Mouse (Mus musculus): ENCODE data around the gene Defa26. TPM values are rescaled to one million over a fixed set of nuclear protein-coding genes. Genes with fewer than 3 reads are reported as not detected.
"Not testable (repeated sequence)": the region's sequence is repeated elsewhere in the genome, so short reads cannot be mapped to it uniquely, and the experiment has no call there.

The Defa26 gene
- not detected for total RNA-seq (2018; cell fraction: chromatin; rRNA removed)
- total RNA-seq (2018; cell fraction: cytosol; rRNA removed), result not detected
- not detected for total RNA-seq (2018; cell fraction: nucleus; rRNA removed)
- not detected in 3 replicates for polyA plus RNA-seq (2018)

DNA sequence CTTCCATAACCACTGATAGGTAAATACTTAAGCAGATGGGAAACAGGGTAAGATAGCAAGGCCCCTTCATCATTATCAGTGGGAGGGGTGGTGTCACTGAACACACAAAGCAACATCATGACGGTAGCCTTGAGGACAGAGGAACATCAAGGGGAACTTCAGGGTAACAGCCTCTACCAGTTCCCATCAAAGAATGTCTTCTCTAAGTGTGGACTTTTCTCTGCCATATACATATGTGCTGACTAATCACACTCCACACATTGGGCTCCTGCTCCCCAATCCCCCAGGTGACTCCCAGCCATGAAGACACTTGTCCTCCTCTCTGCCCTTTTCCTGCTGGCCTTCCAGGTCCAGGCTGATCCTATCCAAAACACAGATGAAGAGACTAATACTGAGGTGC is at the start of gene Defa26:
Defa26 (plus strand) TSS at position 301 of the 400 bp plus-strand sequence.
- H3K27ac ChIP-seq; H3K36me3 ChIP-seq (ENCODE audit: inconsistent target); H3K79me2 ChIP-seq (ENCODE audit: inconsistent target); H3K4me3 ChIP-seq (ENCODE audit: inconsistent target): not testable (repeated sequence)
- WGBS (ENCODE audit: missing documents), result no CpG with 5 or more reads among the region's 1 CpGs

- H3K79me2 ChIP-seq (ENCODE audit: inconsistent target); H3K36me3 ChIP-seq (ENCODE audit: inconsistent target); H3K4me3 ChIP-seq (ENCODE audit: inconsistent target); H3K27ac ChIP-seq: not testable (repeated sequence)
- no CpG with 5 or more reads among the region's 1 CpGs for WGBS (ENCODE audit: missing documents)
Observed at GRCm38 (mm10) chr8:21582706-21583105, 35.3 kb upstream of the Defa26 start, which contains the start of gene Defa28. Gene Defa28 (plus strand): TSS chr8:21583006.

- not testable (repeated sequence) for H3K36me3 ChIP-seq (ENCODE audit: inconsistent target); H3K27ac ChIP-seq; H3K4me3 ChIP-seq (ENCODE audit: inconsistent target); H3K79me2 ChIP-seq (ENCODE audit: inconsistent target)
- no CpG with 5 or more reads among the region's 1 CpGs for WGBS (ENCODE audit: missing documents)
Observed at GRCm38 (mm10) chr8:21594408-21594807, 23.6 kb upstream of the Defa26 start, which contains the start of gene Gm7861. Gene Gm7861 (minus strand): TSS chr8:21594508.

DNA sequence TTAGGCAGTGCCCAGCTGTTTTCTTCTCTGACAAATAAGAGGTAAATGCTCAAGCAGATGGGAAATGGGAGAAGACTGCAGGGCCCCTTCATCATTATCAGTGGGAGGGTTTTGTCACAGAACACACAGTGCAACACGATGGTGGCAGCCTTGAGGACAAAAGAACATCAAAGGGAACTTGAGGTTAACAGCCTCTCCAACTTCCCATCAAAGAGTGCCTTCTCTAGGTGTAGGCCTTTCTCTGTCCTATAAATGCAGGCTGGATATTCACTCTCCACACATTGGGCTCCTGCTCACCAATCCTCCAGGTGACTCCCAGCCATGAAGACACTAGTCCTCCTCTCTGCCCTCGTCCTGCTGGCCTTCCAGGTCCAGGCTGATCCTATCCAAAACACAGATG is 37.5 kb downstream of the Defa26 start, which contains the start of gene Defa17:
Defa17 (plus strand) TSS at position 301 of the 400 bp plus-strand sequence.
- not testable (repeated sequence) for H3K4me3 ChIP-seq (ENCODE audit: inconsistent target); H3K36me3 ChIP-seq (ENCODE audit: inconsistent target); H3K27ac ChIP-seq; H3K79me2 ChIP-seq (ENCODE audit: inconsistent target)
- WGBS (ENCODE audit: missing documents), result no CpG with 5 or more reads among the region's 2 CpGs

DNA sequence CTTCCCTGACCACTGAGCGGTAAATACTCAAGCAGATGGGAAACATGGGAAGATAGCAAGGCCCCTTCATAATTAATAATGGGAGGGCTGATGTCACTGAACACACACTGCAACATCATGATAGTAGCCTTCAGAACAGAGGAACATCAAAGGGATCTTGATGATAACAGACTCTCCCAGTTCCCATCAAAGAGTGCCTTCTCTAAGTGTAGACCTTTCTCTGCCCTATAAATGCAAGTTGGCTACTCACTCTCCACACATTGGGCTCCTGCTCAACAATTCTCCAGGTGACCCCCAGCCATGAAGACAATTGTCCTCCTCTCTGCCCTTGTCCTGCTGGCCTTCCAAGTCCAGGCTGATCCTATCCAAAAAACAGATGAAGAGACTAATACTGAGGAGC is 47.5 kb downstream of the Defa26 start, which contains the start of gene Defa34:
Defa34 (plus strand) TSS at position 301 of the 400 bp plus-strand sequence.
- not testable (repeated sequence) for H3K79me2 ChIP-seq (ENCODE audit: inconsistent target); H3K4me3 ChIP-seq (ENCODE audit: inconsistent target); H3K27ac ChIP-seq; H3K36me3 ChIP-seq (ENCODE audit: inconsistent target)
- WGBS (ENCODE audit: missing documents), result no CpG with 5 or more reads among the region's 1 CpGs

Other genes starting within 250 kb of the Defa26 start
- not detected in 3 replicates for gene Defa2, start 239.7 kb upstream of the Defa26 start, polyA plus RNA-seq (2018)
- gene Defa33, start 226.4 kb upstream of the Defa26 start, polyA plus RNA-seq (2018), result not detected in 3 replicates
- gene Defa36, start 190.8 kb upstream of the Defa26 start, polyA plus RNA-seq (2018), result not detected in 3 replicates
- not detected in 3 replicates for gene Gm7849, start 161.6 kb upstream of the Defa26 start, polyA plus RNA-seq (2018)
- not detected in 3 replicates for gene Defa20, start 108.9 kb upstream of the Defa26 start, polyA plus RNA-seq (2018)
- gene Defa32, start 89.2 kb upstream of the Defa26 start, polyA plus RNA-seq (2018), result not detected in 3 replicates
- gene Defa37, start 52.8 kb upstream of the Defa26 start, polyA plus RNA-seq (2018), result not detected in 3 replicates
- not detected in 3 replicates for gene Defa28, start 35.2 kb upstream of the Defa26 start, polyA plus RNA-seq (2018)
- gene Gm7861, start 23.7 kb upstream of the Defa26 start, polyA plus RNA-seq (2018), result not detected in 3 replicates
- not detected in 3 replicates for gene Defa17, start 37.6 kb downstream of the Defa26 start, polyA plus RNA-seq (2018)
- gene Defa34, start 47.6 kb downstream of the Defa26 start, polyA plus RNA-seq (2018), result not detected in 3 replicates
- gene AY761184, start 85.5 kb downstream of the Defa26 start, polyA plus RNA-seq (2018), result not detected in 3 replicates
- gene Defa24, start 116.3 kb downstream of the Defa26 start, polyA plus RNA-seq (2018), result not detected in 3 replicates
- not detected in 3 replicates for gene Defb50, start 205.4 kb downstream of the Defa26 start, polyA plus RNA-seq (2018)
- gene Defb2, start 221.7 kb downstream of the Defa26 start, polyA plus RNA-seq (2018), result not detected in 3 replicates
- gene Defb10, start 240.7 kb downstream of the Defa26 start, polyA plus RNA-seq (2018), result not detected in 3 replicates